Comparison of ENCODE assay signal across 35 mouse cellular contexts in genomic region chrX:101147506-101147905, GRCm38 (mm10).
"Had no signal": no experiment of that assay in that cellular context is flagged by ENCODE, and none has a peak within 500 bp of the region (broad histone marks: within the 10 kb centered on the region; RNA-seq: fewer than 3 reads in every experiment).

No protein-coding gene starts in this region.

- H3K27me3 ChIP-seq: heart, embryonic 12.5 days; heart, embryonic 13.5 days; heart, embryonic 15.5 days; hindbrain, embryonic 12.5 days; hindbrain, embryonic 13.5 days; hindbrain, embryonic 15.5 days; intestine, embryonic 15.5 days had no signal

- DNase-seq: heart, postnatal 10 days; heart, postnatal 14 days; heart, postnatal 36 days; heart, postnatal 4 days; kidney, adult 11 months; kidney, adult 18-20 months; kidney, adult 2 months; kidney, adult 8-10 months; kidney, adult 9 months; kidney, postnatal 10 days; kidney, postnatal 14 days; kidney, postnatal 25 days; kidney, postnatal 36 days; kidney, postnatal 4 days; layer of hippocampus, adult 9-11 months; layer of hippocampus, postnatal 36 days had no signal

- H3K9me3 ChIP-seq: heart, embryonic 10.5 days; heart, embryonic 12.5 days; heart, embryonic 13.5 days; heart, embryonic 15.5 days; hindbrain, embryonic 10.5 days; hindbrain, embryonic 12.5 days; hindbrain, embryonic 13.5 days; hindbrain, embryonic 15.5 days; intestine, embryonic 15.5 days had no signal

- ATAC-seq: hindbrain, embryonic 16.5 days; hindbrain, postnatal 0 days; inflammation-experienced regulatory T-cells, adult 6 months; intestine, embryonic 15.5 days; intestine, embryonic 16.5 days; intestine, postnatal 0 days had no signal

- H3K4me3 ChIP-seq: heart, embryonic 10.5 days; heart, embryonic 12.5 days; heart, embryonic 13.5 days; heart, embryonic 15.5 days; hindbrain, embryonic 10.5 days; hindbrain, embryonic 12.5 days; hindbrain, embryonic 13.5 days; hindbrain, embryonic 15.5 days; intestine, embryonic 15.5 days; layer of hippocampus, adult 2 months; left cerebral cortex, adult 2 months had no signal

- H3K9ac ChIP-seq: heart, embryonic 12.5 days; heart, embryonic 13.5 days; heart, embryonic 15.5 days; hindbrain, embryonic 12.5 days; hindbrain, embryonic 13.5 days; hindbrain, embryonic 14.5 days; hindbrain, embryonic 15.5 days; intestine, embryonic 15.5 days had no signal

- H3K27ac ChIP-seq: heart, embryonic 10.5 days; heart, embryonic 13.5 days; heart, embryonic 15.5 days; hindbrain, embryonic 10.5 days; hindbrain, embryonic 12.5 days; hindbrain, embryonic 13.5 days; hindbrain, embryonic 14.5 days; hindbrain, embryonic 15.5 days; hindbrain, postnatal 0 days; intestine, embryonic 15.5 days; kidney, postnatal 0 days; layer of hippocampus, adult 2 months; left cerebral cortex, adult 2 months had no signal

- H3K4me2 ChIP-seq: heart, embryonic 11.5 days; heart, embryonic 12.5 days; heart, embryonic 13.5 days; heart, embryonic 15.5 days; hindbrain, embryonic 12.5 days; hindbrain, embryonic 13.5 days; hindbrain, embryonic 14.5 days; hindbrain, embryonic 15.5 days; intestine, embryonic 15.5 days had no signal

- H3K4me1 ChIP-seq: heart, embryonic 10.5 days; heart, embryonic 12.5 days; heart, embryonic 13.5 days; heart, embryonic 15.5 days; hindbrain, embryonic 10.5 days; hindbrain, embryonic 12.5 days; hindbrain, embryonic 13.5 days; hindbrain, embryonic 15.5 days; intestine, embryonic 15.5 days had no signal

- H3K36me3 ChIP-seq: heart, embryonic 10.5 days; heart, embryonic 12.5 days; heart, embryonic 13.5 days; heart, embryonic 15.5 days; hindbrain, embryonic 10.5 days; hindbrain, embryonic 12.5 days; hindbrain, embryonic 13.5 days; hindbrain, embryonic 15.5 days; intestine, embryonic 15.5 days had no signal
